ENCODE assay signal across 8 mouse cellular contexts in genomic region chrX:70582344-70582743, GRCm38 (mm10).
A peak's percentile ranks its signal among the peaks of the same experiment; 100 is the strongest.
DNase-seq lines count a peak whose midpoint lies in the region; ATAC-seq and TF ChIP-seq lines count a peak whose summit lies in the region.
"Not testable (repeated sequence)": the region's sequence is repeated elsewhere in the genome, so short reads cannot be mapped to it uniquely, and the experiment has no call there.

No protein-coding gene starts in this region.

- TF ChIP-seq RAD21 in MEL (IDR thresholded peaks at IDR 0.05; ENCODE audit: low read depth, low read length), result peak; percentile 59

- intact Hi-C loops in heart, postnatal 10 days (cut with DNase I), result loop anchor here (1.0 to 10.0 kb wide), 4 partner anchors 312 to 800 kb away; partner anchors contain the start of gene Mamld1

- not testable (repeated sequence) for H3K9me3 ChIP-seq in MEL (replicated peaks; ENCODE audit: insufficient read depth, low read length); embryonic facial prominence, embryonic 14.5 days (ENCODE audit: control insufficient read depth, low read length); limb, embryonic 11.5 days (ENCODE audit: control insufficient read depth, low read length)

- H3K36me3 ChIP-seq in MEL (ENCODE audit: control insufficient read depth in 1 of 2, insufficient read depth in 2 of 2, low read length in 2 of 2); embryonic facial prominence, embryonic 14.5 days (ENCODE audit: control insufficient read depth, insufficient read depth, low read length); limb, embryonic 11.5 days (ENCODE audit: control insufficient read depth, insufficient read depth, low read length): not testable (repeated sequence)

- WGBS in embryonic facial prominence, embryonic 14.5 days, result 9% methylated on average over 2 of the region's 2 CpGs
- WGBS in limb, embryonic 11.5 days, result 24% methylated on average over 2 of the region's 2 CpGs

- TF ChIP-seq POLR2A in MEL (IDR thresholded peaks at IDR 0.05; ENCODE audit: control insufficient read depth in 1 of 2, insufficient read depth in 1 of 2, low read depth in 1 of 2, low read length in 2 of 2, poor library complexity in 1 of 2), result not testable (repeated sequence)

- not testable (repeated sequence) for H3K4me1 ChIP-seq in MEL (ENCODE audit: control insufficient read depth in 1 of 2, insufficient read depth in 2 of 2, low read length in 2 of 2); embryonic facial prominence, embryonic 14.5 days (ENCODE audit: control insufficient read depth, insufficient read depth, low read length); limb, embryonic 11.5 days (ENCODE audit: control insufficient read depth, insufficient read depth, low read length)

- not testable (repeated sequence) for H3K4me3 ChIP-seq in MEL (ENCODE audit: control insufficient read depth in 1 of 2, insufficient read depth in 1 of 2, low read depth in 2 of 2, low read length in 2 of 2); embryonic facial prominence, embryonic 14.5 days (ENCODE audit: low read depth, low read length); limb, embryonic 11.5 days (ENCODE audit: low read depth, low read length)

- not testable (repeated sequence) for H3K9ac ChIP-seq in MEL (ENCODE audit: control insufficient read depth, low read depth, low read length, poor library complexity, severe bottlenecking); embryonic facial prominence, embryonic 14.5 days (ENCODE audit: low read depth, low read length); limb, embryonic 11.5 days (ENCODE audit: low read length)

- H3K27ac ChIP-seq in MEL (ENCODE audit: control insufficient read depth, low read depth, low read length); embryonic facial prominence, embryonic 14.5 days (replicated peaks; ENCODE audit: low read depth, low read length); limb, embryonic 11.5 days (replicated peaks; ENCODE audit: low read depth, low read length): not testable (repeated sequence)

- not testable (repeated sequence) for TF ChIP-seq EP300 in MEL (IDR thresholded peaks at IDR 0.05; ENCODE audit: low read depth in 1 of 2, low read length in 2 of 2)

- H3K27me3 ChIP-seq in MEL (ENCODE audit: control insufficient read depth in 1 of 2, insufficient read depth in 2 of 2, low read length in 2 of 2); embryonic facial prominence, embryonic 14.5 days (replicated peaks; ENCODE audit: control insufficient read depth, insufficient read depth, low read length); limb, embryonic 11.5 days (ENCODE audit: control insufficient read depth, insufficient read depth, low read length): not testable (repeated sequence)

- not testable (repeated sequence) for ATAC-seq in embryonic facial prominence, embryonic 14.5 days (ENCODE audit: low read depth); limb, embryonic 11.5 days (ENCODE audit: insufficient number of reproducible peaks, low FRiP score, low TSS enrichment, low read depth)

- not testable (repeated sequence) for H3K4me2 ChIP-seq in embryonic facial prominence, embryonic 14.5 days (ENCODE audit: low read depth, low read length); limb, embryonic 11.5 days (ENCODE audit: low read depth, severe bottlenecking)

- peak; percentile 11 to 64 (median 41); a peak in 4 of 6 replicates for TF ChIP-seq CTCF in MEL (IDR thresholded peaks at IDR 0.05 in 2 of 3, conservative IDR thresholded peaks at IDR 0.05 in 1 of 3; ENCODE audit: control insufficient read depth in 1 of 3, insufficient read depth in 1 of 3, low read depth in 2 of 3, low read length in 3 of 3, poor library complexity in 1 of 3, severe bottlenecking in 1 of 3)

- peak; percentile 34 for DNase-seq in MEL (ENCODE audit: low read depth, low spot score)
- peak; percentile 9 for DNase-seq in cerebellum, adult 11-12 months
- peak; percentile 7 for DNase-seq in embryonic facial prominence, embryonic 14.5 days (ENCODE audit: low spot score)
- DNase-seq in heart, postnatal 10 days, result peak; percentile 32 to 37
- DNase-seq in kidney, postnatal 10 days, result peak; percentile 42
- DNase-seq in limb, embryonic 11.5 days (ENCODE audit: low spot score), result peak; percentile 23
- peak; percentile 28 for DNase-seq in naive thymus-derived CD4-positive, alpha-beta T cell, adult 2 months (ENCODE audit: low read depth)
- peak; percentile 37 for DNase-seq in testis, postnatal 10 days (ENCODE audit: low spot score)

- not testable (repeated sequence) for H3K79me2 ChIP-seq in MEL (ENCODE audit: control insufficient read depth, insufficient read depth, low read length, poor library complexity)

TF ChIP-seq in MEL, 35 proteins besides CTCF, POLR2A, EP300 and RAD21:
- TF ChIP-seq SMC3 (IDR thresholded peaks at IDR 0.05; ENCODE audit: low read depth, low read length), result peak; percentile 58
- TF ChIP-seq ZC3H11A (IDR thresholded peaks at IDR 0.05; ENCODE audit: low read depth, low read length), result peak; percentile 46
